Mouse (Mus musculus) cortical plate, adult 2 months (tissue): ENCODE results near the gene Diablo.

Experiments
- CTCF ChIP-seq: fragments of 200-500 bp; IDR thresholded peaks from 2 replicates; pipeline ENCODE4 v1.5.1; 2011; ENCODE audit warnings: mild to moderate bottlenecking, control low read depth, low read length; ENCODE audit not compliant: insufficient read depth; ENCODE audit errors: extremely low read depth
- POLR2A ChIP-seq: fragments of 200-500 bp; IDR thresholded peaks from 2 replicates; pipeline ENCODE4 v1.6.1; 2011; ENCODE audit warnings: mild to moderate bottlenecking, low read length, control low read depth; ENCODE audit not compliant: insufficient read depth; ENCODE audit errors: extremely low read depth

GRCm38 (mm10) chr5:123487659-123488395 is 36.1 kb downstream of the Diablo start:
- TF ChIP-seq CTCF (no peak), POLR2A (no peak)
